Mouse (Mus musculus): ENCODE results near the gene Mtch2. TPM values are rescaled to one million over a fixed set of nuclear protein-coding genes. Genes with fewer than 3 reads are reported as not detected.
"Not testable (repeated sequence)": the region's sequence is repeated elsewhere in the genome, so short reads cannot be mapped to it uniquely, and the experiment has no call there.

Gene Mtch2
- polyA plus RNA-seq, 1 experiment from 2014 or later = 234 TPM

DNA sequence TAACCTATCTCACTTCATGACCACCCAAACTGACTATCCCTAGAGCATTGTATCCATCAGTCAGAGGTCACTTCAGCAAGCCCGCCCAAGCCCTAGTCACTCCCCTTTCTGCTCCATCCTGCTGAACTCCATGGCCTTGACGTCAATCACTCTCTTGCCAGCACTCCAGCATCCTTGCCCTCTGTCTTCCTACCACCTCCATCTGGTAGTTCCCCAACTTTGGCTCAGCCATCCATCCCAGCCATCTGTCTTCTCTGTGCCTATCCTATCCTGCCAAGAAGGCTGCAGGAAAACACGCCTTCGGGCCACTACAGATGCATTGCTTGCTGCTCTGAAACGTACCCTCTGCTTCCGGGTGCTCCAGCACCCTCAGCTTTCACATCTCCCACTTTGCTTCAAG lies 23.2 kb upstream of the Mtch2 start:
- no peak for ATAC-seq (ENCODE audit: insufficient number of reproducible peaks, insufficient read depth, low FRiP score, low read depth)
- 85% methylated on average over 6 of the region's 6 CpGs for WGBS
- H3K4me2 ChIP-seq (replicated peaks; ENCODE audit: low read depth, low read length) = no peak overlapping the region
- H3K27me3 ChIP-seq (ENCODE audit: control insufficient read depth, insufficient read depth, low read length) = no peaks in the 10 kb centered on the region
- no peak overlapping the region for H3K4me3 ChIP-seq (ENCODE audit: low read depth, low read length)
- H3K9me3 ChIP-seq (ENCODE audit: control insufficient read depth, low read depth, low read length) = no peaks in the 10 kb centered on the region
- no peak overlapping the region for H3K9ac ChIP-seq (replicated peaks; ENCODE audit: low read depth, low read length)
- no peaks in the 10 kb centered on the region for H3K36me3 ChIP-seq (ENCODE audit: control insufficient read depth, insufficient read depth, low read length)
- no peak overlapping the region for H3K27ac ChIP-seq (ENCODE audit: low read length)
- no peaks in the 10 kb centered on the region for H3K4me1 ChIP-seq (ENCODE audit: control insufficient read depth, insufficient read depth, low read length)

DNA sequence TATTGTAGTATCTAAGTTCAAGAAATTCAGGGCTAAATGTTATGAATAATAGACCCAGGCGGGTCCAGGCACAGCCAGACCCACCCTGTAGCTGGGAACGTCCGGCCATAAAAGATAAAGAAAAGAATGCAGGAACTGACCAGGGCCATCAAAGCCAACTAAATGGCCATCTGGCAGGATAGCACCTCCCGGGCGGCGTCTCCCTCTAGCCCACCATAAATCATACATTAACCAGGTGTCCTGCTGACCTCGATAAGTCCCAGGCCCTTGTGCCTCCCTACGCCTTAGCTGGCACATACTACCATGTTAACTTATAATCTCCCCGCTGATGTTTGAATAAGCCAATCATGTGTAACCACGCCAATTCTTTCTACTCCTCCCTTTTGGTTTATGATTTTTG lies 22.4 kb upstream of the Mtch2 start:
- ATAC-seq (ENCODE audit: insufficient number of reproducible peaks, insufficient read depth, low FRiP score, low read depth); H3K36me3 ChIP-seq (ENCODE audit: control insufficient read depth, insufficient read depth, low read length); H3K4me2 ChIP-seq (replicated peaks; ENCODE audit: low read depth, low read length); H3K27ac ChIP-seq (ENCODE audit: low read length); H3K4me3 ChIP-seq (ENCODE audit: low read depth, low read length); H3K9ac ChIP-seq (replicated peaks; ENCODE audit: low read depth, low read length); H3K27me3 ChIP-seq (ENCODE audit: control insufficient read depth, insufficient read depth, low read length); H3K9me3 ChIP-seq (ENCODE audit: control insufficient read depth, low read depth, low read length); H3K4me1 ChIP-seq (ENCODE audit: control insufficient read depth, insufficient read depth, low read length): not testable (repeated sequence)
- 59% methylated on average over 10 of the region's 10 CpGs for WGBS

DNA sequence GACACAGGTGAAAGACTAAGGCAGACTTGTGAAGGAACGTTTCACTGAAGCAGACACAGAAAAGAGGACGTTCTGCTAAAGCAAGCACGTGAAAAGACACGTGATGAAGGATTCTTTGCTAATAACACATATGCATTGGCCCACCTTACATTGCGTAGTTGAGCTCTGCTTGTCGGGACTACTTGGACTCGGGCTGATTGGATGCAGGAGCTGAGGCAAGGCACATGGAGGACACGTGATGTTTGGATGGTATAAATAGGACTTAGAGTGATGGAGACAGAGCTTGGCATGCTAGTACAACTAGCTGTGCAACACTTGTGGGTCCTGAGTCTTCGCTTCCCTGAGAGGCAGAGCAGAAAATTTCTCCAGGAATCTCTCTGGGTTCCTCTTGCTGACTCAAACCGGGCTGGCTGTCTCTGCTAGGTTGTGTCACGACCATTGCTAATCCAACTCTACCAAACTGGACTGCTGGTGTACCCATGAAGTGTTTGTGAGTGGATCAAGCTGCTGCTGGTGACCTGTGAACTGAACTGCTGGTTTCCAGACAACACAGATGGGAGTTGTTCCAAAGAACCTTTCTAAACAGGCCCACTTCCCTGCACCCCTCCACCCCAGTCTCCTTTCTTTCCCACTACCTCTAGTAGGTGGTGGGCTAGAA lies 21.3 kb upstream of the Mtch2 start:
- Histone ChIP-seq H3K4me2 (replicated peaks; ENCODE audit: low read depth, low read length) (no peak overlapping the region), H3K9me3 (ENCODE audit: control insufficient read depth, low read depth, low read length) (no peaks in the 10 kb centered on the region), H3K27me3 (ENCODE audit: control insufficient read depth, insufficient read depth, low read length) (no peaks in the 10 kb centered on the region), H3K4me3 (ENCODE audit: low read depth, low read length) (no peak overlapping the region), H3K27ac (ENCODE audit: low read length) (no peak overlapping the region), H3K9ac (replicated peaks; ENCODE audit: low read depth, low read length) (no peak overlapping the region), H3K36me3 (ENCODE audit: control insufficient read depth, insufficient read depth, low read length) (no peaks in the 10 kb centered on the region), H3K4me1 (ENCODE audit: control insufficient read depth, insufficient read depth, low read length) (no peaks in the 10 kb centered on the region)
- 82% methylated on average over 11 of the region's 11 CpGs for WGBS
- ATAC-seq (ENCODE audit: insufficient number of reproducible peaks, insufficient read depth, low FRiP score, low read depth) = no peak

DNA sequence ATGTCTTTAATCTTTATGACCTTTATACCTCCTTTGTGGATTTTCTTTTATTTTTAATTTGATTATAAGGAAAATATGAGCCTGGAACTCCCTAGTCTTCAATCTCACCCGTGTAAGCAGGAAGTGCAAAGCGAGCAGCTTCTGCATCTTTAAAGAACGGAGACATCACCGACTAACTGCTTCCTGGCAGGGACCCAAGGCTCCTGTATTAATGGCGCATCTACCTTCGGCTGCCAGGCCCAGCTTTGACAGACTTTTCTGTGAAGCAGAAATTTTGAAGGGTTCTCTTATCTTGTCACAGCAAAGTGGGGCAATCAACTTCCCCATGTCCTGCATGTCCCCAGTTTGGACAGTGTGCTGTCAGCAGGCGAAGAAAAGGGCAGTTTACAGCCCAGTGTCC lies 18.2 kb upstream of the Mtch2 start:
- H3K4me1 ChIP-seq (ENCODE audit: control insufficient read depth, insufficient read depth, low read length) = no peaks in the 10 kb centered on the region
- no peak overlapping the region for H3K4me2 ChIP-seq (replicated peaks; ENCODE audit: low read depth, low read length)
- no peak for ATAC-seq (ENCODE audit: insufficient number of reproducible peaks, insufficient read depth, low FRiP score, low read depth)
- no peaks in the 10 kb centered on the region for H3K9me3 ChIP-seq (ENCODE audit: control insufficient read depth, low read depth, low read length)
- no peak overlapping the region for H3K27ac ChIP-seq (ENCODE audit: low read length)
- WGBS = 53% methylated on average over 7 of the region's 7 CpGs
- H3K36me3 ChIP-seq (ENCODE audit: control insufficient read depth, insufficient read depth, low read length) = no peaks in the 10 kb centered on the region
- H3K4me3 ChIP-seq (ENCODE audit: low read depth, low read length) = no peak overlapping the region
- H3K9ac ChIP-seq (replicated peaks; ENCODE audit: low read depth, low read length) = no peak overlapping the region
- H3K27me3 ChIP-seq (ENCODE audit: control insufficient read depth, insufficient read depth, low read length) = no peaks in the 10 kb centered on the region

DNA sequence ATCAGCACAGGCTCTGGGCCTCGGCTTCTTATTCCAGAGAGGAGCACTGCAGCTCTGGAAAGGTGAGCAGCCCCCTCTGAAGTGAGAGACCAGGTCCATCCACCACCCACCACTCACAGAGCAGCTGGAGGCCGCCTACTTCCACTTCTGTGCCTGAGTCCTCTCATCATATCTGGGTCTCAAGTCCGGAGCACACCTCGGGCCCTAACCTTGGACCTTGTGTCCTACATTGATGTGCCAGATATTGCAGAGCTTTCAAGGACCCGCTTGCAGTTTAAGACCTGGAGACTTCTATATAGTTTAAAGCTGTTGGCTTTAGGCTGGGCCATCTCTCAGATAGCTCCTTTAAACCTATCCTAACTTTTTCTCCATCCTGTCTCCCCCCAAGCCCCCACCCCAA lies 13.5 kb upstream of the Mtch2 start:
- ATAC-seq (ENCODE audit: insufficient number of reproducible peaks, insufficient read depth, low FRiP score, low read depth) = no peak
- no peak overlapping the region for H3K9ac ChIP-seq (replicated peaks; ENCODE audit: low read depth, low read length)
- no peaks in the 10 kb centered on the region for H3K36me3 ChIP-seq (ENCODE audit: control insufficient read depth, insufficient read depth, low read length)
- WGBS = 81% methylated on average over 5 of the region's 5 CpGs
- no peaks in the 10 kb centered on the region for H3K9me3 ChIP-seq (ENCODE audit: control insufficient read depth, low read depth, low read length)
- H3K4me1 ChIP-seq (ENCODE audit: control insufficient read depth, insufficient read depth, low read length) = no peaks in the 10 kb centered on the region
- H3K4me3 ChIP-seq (ENCODE audit: low read depth, low read length) = no peak overlapping the region
- no peak overlapping the region for H3K4me2 ChIP-seq (replicated peaks; ENCODE audit: low read depth, low read length)
- no peak overlapping the region for H3K27ac ChIP-seq (ENCODE audit: low read length)
- no peaks in the 10 kb centered on the region for H3K27me3 ChIP-seq (ENCODE audit: control insufficient read depth, insufficient read depth, low read length)

GRCm38 (mm10) chr2:90838621-90839020 lies 8.3 kb upstream of the Mtch2 start:
- Histone ChIP-seq H3K27me3 (ENCODE audit: control insufficient read depth, insufficient read depth, low read length) (no peaks in the 10 kb centered on the region), H3K9me3 (ENCODE audit: control insufficient read depth, low read depth, low read length) (no peaks in the 10 kb centered on the region), H3K9ac (replicated peaks; ENCODE audit: low read depth, low read length) (no peak overlapping the region), H3K4me2 (replicated peaks; ENCODE audit: low read depth, low read length) (no peak overlapping the region), H3K4me3 (ENCODE audit: low read depth, low read length) (no peak overlapping the region), H3K4me1 (ENCODE audit: control insufficient read depth, insufficient read depth, low read length) (no peaks in the 10 kb centered on the region), H3K36me3 (ENCODE audit: control insufficient read depth, insufficient read depth, low read length) (no peaks in the 10 kb centered on the region), H3K27ac (ENCODE audit: low read length) (no peak overlapping the region)
- ATAC-seq (ENCODE audit: insufficient number of reproducible peaks, insufficient read depth, low FRiP score, low read depth) = no peak
- WGBS = 76% methylated on average over 2 of the region's 2 CpGs

GRCm38 (mm10) chr2:90843666-90844065 lies 3.3 kb upstream of the Mtch2 start:
- no peak for ATAC-seq (ENCODE audit: insufficient number of reproducible peaks, insufficient read depth, low FRiP score, low read depth)

DNA sequence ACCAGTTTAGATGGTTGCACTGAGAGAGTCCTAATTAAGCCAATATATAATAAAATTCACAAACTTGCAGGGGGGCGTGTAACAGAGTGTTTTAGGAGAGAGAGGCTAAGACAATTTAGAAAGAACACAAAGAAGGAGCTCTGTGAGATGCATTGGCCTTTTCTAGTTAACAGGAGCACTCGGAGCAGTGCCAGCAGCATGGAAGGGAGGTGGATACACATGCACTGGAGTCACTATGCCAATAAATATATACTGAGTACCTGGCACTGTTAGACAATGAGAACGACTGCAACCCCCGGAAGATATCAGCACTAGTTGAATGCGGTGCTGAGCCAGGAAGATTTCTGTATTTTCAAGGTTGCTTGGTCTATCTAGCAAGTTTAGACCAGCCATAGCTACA lies 2.7 kb upstream of the Mtch2 start:
- WGBS = 81% methylated on average over 5 of the region's 5 CpGs
- no peaks in the 10 kb centered on the region for H3K27me3 ChIP-seq (ENCODE audit: control insufficient read depth, insufficient read depth, low read length)
- H3K9ac ChIP-seq (replicated peaks; ENCODE audit: low read depth, low read length) = no peak overlapping the region
- H3K27ac ChIP-seq (ENCODE audit: low read length) = no peak overlapping the region
- H3K9me3 ChIP-seq (ENCODE audit: control insufficient read depth, low read depth, low read length) = no peaks in the 10 kb centered on the region
- no peak for ATAC-seq (ENCODE audit: insufficient number of reproducible peaks, insufficient read depth, low FRiP score, low read depth)
- 0 out of 2 replicates have a peak, but pooled peaks cover 6% of the 10 kb centered on the region for H3K4me1 ChIP-seq (ENCODE audit: control insufficient read depth, insufficient read depth, low read length)
- no peaks in the 10 kb centered on the region for H3K36me3 ChIP-seq (ENCODE audit: control insufficient read depth, insufficient read depth, low read length)
- no peak overlapping the region for H3K4me2 ChIP-seq (replicated peaks; ENCODE audit: low read depth, low read length)
- H3K4me3 ChIP-seq (ENCODE audit: low read depth, low read length) = no peak overlapping the region

More at GRCm38 (mm10) chr2:90843666-90844065, 3.3 kb upstream of the Mtch2 start:
- WGBS = 59% methylated on average over 1 of the region's 1 CpGs
- Histone ChIP-seq H3K27ac (ENCODE audit: low read length) (no peak overlapping the region), H3K36me3 (ENCODE audit: control insufficient read depth, insufficient read depth, low read length) (no peaks in the 10 kb centered on the region), H3K9me3 (ENCODE audit: control insufficient read depth, low read depth, low read length) (no peaks in the 10 kb centered on the region), H3K4me2 (replicated peaks; ENCODE audit: low read depth, low read length) (no peak overlapping the region), H3K9ac (replicated peaks; ENCODE audit: low read depth, low read length) (no peak overlapping the region), H3K4me3 (ENCODE audit: low read depth, low read length) (no peak overlapping the region), H3K27me3 (ENCODE audit: control insufficient read depth, insufficient read depth, low read length) (no peaks in the 10 kb centered on the region), H3K4me1 (ENCODE audit: control insufficient read depth, insufficient read depth, low read length) (0 out of 2 replicates have a peak, but pooled peaks cover 6% of the 10 kb centered on the region)

- no peaks in the 10 kb centered on the region for H3K27me3 ChIP-seq (ENCODE audit: control insufficient read depth, insufficient read depth, low read length)
- H3K9ac ChIP-seq (replicated peaks; ENCODE audit: low read depth, low read length) = no peak overlapping the region
- H3K9me3 ChIP-seq (ENCODE audit: control insufficient read depth, low read depth, low read length) = no peaks in the 10 kb centered on the region
- 0 out of 2 replicates have a peak, but pooled peaks cover 6% of the 10 kb centered on the region for H3K4me1 ChIP-seq (ENCODE audit: control insufficient read depth, insufficient read depth, low read length)
- no peak overlapping the region for H3K27ac ChIP-seq (ENCODE audit: low read length)
- no peak overlapping the region for H3K4me2 ChIP-seq (replicated peaks; ENCODE audit: low read depth, low read length)
- 62% methylated on average over 5 of the region's 5 CpGs for WGBS
- H3K36me3 ChIP-seq (ENCODE audit: control insufficient read depth, insufficient read depth, low read length) = peaks cover 5% of the 10 kb centered on the region; the same call in 1 of the 2 replicates
- H3K4me3 ChIP-seq (ENCODE audit: low read depth, low read length) = no peak overlapping the region
- no peak for ATAC-seq (ENCODE audit: insufficient number of reproducible peaks, insufficient read depth, low FRiP score, low read depth)
These were observed 1.7 kb upstream of the Mtch2 start for GRCm38 (mm10) chr2:90845234-90845633.

All from stomach, embryonic 14.5 days (tissue).